Mouse (Mus musculus) kidney, adult 2 months (tissue): Measurements from ENCODE around the gene St3gal4.

Experiments
- CTCF ChIP-seq: fragments of 200-500 bp; conservative IDR thresholded peaks from 2 replicates; pipeline ENCODE4 v1.5.1; 2011; ENCODE audit warnings: low read depth, mild to moderate bottlenecking, control low read depth, low read length, moderate library complexity, mixed read lengths; ENCODE audit not compliant: insufficient read depth, insufficient read length
- POLR2A ChIP-seq: fragments of 200-500 bp; IDR thresholded peaks from one replicate; pipeline ENCODE4 v1.6.1; 2011; ENCODE audit warnings: low read depth, low read length, control low read depth

DNA sequence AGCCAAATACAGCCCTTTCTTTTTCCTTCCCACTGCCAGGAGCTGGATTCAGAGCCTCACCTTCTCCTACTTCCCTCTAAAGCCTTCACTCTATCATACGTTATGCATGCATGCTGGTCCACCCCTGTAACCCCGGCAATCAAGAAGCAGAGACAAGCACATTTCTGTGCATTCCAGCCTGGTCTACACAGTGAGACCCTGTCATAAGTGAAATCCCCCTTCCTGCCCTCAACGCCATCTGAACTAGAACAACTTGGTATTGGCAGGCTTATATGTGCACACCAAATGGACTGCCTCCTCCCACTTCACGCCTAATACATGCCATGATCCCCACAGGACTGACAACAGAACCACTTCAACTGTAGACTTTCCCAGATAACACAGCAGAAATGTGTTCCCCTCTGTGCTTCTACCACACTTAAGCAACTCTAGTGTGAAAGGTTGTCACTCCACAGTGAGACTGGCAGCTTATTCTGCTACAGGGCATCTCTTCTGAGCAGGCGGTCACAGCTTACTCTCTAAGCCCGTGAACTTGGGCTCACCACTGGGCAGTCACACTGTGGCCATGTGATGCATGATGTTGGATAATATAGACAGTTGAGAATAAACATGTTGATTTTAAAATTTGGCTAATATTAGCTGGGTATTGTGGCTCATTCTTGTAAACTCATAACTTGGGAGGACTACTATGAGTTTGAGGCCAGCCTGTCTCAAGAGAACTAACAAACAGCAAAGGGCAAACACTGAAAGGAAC is 68.2 kb downstream of the St3gal4 start:
- TF ChIP-seq POLR2A (no peak), CTCF (no peak)
